Mouse (Mus musculus) myocyte (in vitro differentiated cells): ENCODE data around the gene Ankrd2. TPM values are rescaled to one million over a fixed set of nuclear protein-coding genes. Genes with fewer than 3 reads are reported as not detected.

Experiments used
- H3K27me3 ChIP-seq: one replicate; pipeline ENCODE4 v1.6.1; 2011; ENCODE audit not compliant: control insufficient read depth, insufficient read depth, insufficient read length
- H3K36me3 ChIP-seq: one replicate; pipeline ENCODE4 v1.6.1; 2011; ENCODE audit not compliant: control insufficient read depth, insufficient read depth
- H3K4me2 ChIP-seq: one replicate; pipeline ENCODE4 v1.6.1; 2011; ENCODE audit warnings: low read depth, control low read depth
- H3K4me3 ChIP-seq: one replicate; pipeline ENCODE4 v1.5.1; 2011; ENCODE audit warnings: mild to moderate bottlenecking, control low read depth, moderate library complexity
- H3K79me2 ChIP-seq: one replicate; pipeline ENCODE4 v1.6.1; 2011; ENCODE audit not compliant: control insufficient read depth, insufficient read depth
- H3ac ChIP-seq: one replicate; pipeline ENCODE4 v1.6.1; 2011; ENCODE audit not compliant: control insufficient read depth, insufficient read length
- CEBPB ChIP-seq: IDR thresholded peaks from 2 replicates; pipeline ENCODE4 v1.6.1; 2011; ENCODE audit warnings: mild to moderate bottlenecking, moderate library complexity; ENCODE audit not compliant: poor library complexity, insufficient read depth, severe bottlenecking
- E2F4 ChIP-seq: IDR thresholded peaks from one replicate; pipeline ENCODE4 v1.6.1; 2011; ENCODE audit warnings: mild to moderate bottlenecking, control low read depth, moderate library complexity; ENCODE audit not compliant: insufficient read depth
- MAX ChIP-seq: IDR thresholded peaks from one replicate; pipeline ENCODE4 v1.6.1; 2011; ENCODE audit warnings: low read depth, mild to moderate bottlenecking, control low read depth
- MYOD1 ChIP-seq, 3 experiments: IDR thresholded peaks; one replicate each; pipeline ENCODE4 v1.6.1; 2011; ENCODE audit warnings: control low read depth in 2 of 3, low read depth in 2 of 3, mild to moderate bottlenecking in 2 of 3, moderate library complexity in 1 of 3; ENCODE audit not compliant: insufficient read length in 2 of 3, control insufficient read depth in 1 of 3
- MYOG ChIP-seq, 3 experiments: IDR thresholded peaks; one replicate each; pipeline ENCODE4 v1.6.1; 2011; ENCODE audit warnings: control low read depth in 2 of 3, low read depth in 2 of 3, mild to moderate bottlenecking in 2 of 3; ENCODE audit not compliant: insufficient read length in 2 of 3, control insufficient read depth in 1 of 3, insufficient read depth in 1 of 3
- POLR2A ChIP-seq: IDR thresholded peaks from one replicate; pipeline ENCODE4 v1.6.1; 2011; ENCODE audit warnings: low read depth, mild to moderate bottlenecking, control low read depth, moderate library complexity; ENCODE audit not compliant: insufficient read length
- POLR2AphosphoS2 ChIP-seq: IDR thresholded peaks from one replicate; pipeline ENCODE4 v1.6.1; 2011; ENCODE audit warnings: low read depth, control low read depth; ENCODE audit not compliant: insufficient read length
- REST ChIP-seq: IDR thresholded peaks from one replicate; pipeline ENCODE4 v1.6.1; 2011; ENCODE audit warnings: mild to moderate bottlenecking, control low read depth, moderate library complexity; ENCODE audit not compliant: insufficient read depth, insufficient read length
- SRF ChIP-seq: IDR thresholded peaks from one replicate; pipeline ENCODE4 v1.6.1; 2011; ENCODE audit warnings: low read depth; ENCODE audit not compliant: control insufficient read depth, insufficient read length
- TCF12 ChIP-seq: IDR thresholded peaks from one replicate; pipeline ENCODE4 v1.6.1; 2011; ENCODE audit warnings: mild to moderate bottlenecking, control low read depth; ENCODE audit not compliant: poor library complexity, insufficient read depth, severe bottlenecking
- TCF3 ChIP-seq: IDR thresholded peaks from one replicate; pipeline ENCODE4 v1.6.1; 2011; ENCODE audit warnings: low read depth, control low read depth; ENCODE audit not compliant: insufficient read length
- USF1 ChIP-seq: IDR thresholded peaks from one replicate; pipeline ENCODE4 v1.6.1; 2011; ENCODE audit warnings: low read depth, mild to moderate bottlenecking, control low read depth, moderate library complexity
- polyA plus RNA-seq: library from polyadenylated mRNA; unstranded; fragments of >200 nt; fragmentation: generic; extraction: Trizol; gene quantifications from one replicate; pipeline ENCODE4 v1.2.1, GENCODE M21; 2012; ENCODE audit warnings: missing spikeins

Gene Ankrd2
- polyA plus RNA-seq, 1 experiment, result 110 TPM

- no peaks in the 10 kb centered on the region for H3K36me3 ChIP-seq
- H3K79me2 ChIP-seq, result peaks cover 58% of the 10 kb centered on the region
- H3K4me3 ChIP-seq, result no peak overlapping the region
- TF ChIP-seq SRF, result no peak
- TF ChIP-seq MYOG (IDR thresholded peaks at IDR 0.05; ENCODE audit: control insufficient read depth in 1 of 3, insufficient read depth in 1 of 3, insufficient read length in 2 of 3, low read depth in 2 of 3), result no peak
- peak; percentile 17 for TF ChIP-seq POLR2A
- TF ChIP-seq POLR2AphosphoS2, result no peak
- no peak for TF ChIP-seq TCF12
- H3K4me2 ChIP-seq, result peak overlapping the region; percentile 98
- no peaks in the 10 kb centered on the region for H3K27me3 ChIP-seq
- no peak overlapping the region for H3ac ChIP-seq
Measured at GRCm38 (mm10) chr19:42014231-42014825, 21.5 kb upstream of the Ankrd2 start.

- H3K4me3 ChIP-seq, result no peak overlapping the region
- H3ac ChIP-seq, result no peak overlapping the region
- H3K36me3 ChIP-seq, result no peaks in the 10 kb centered on the region
- TF ChIP-seq TCF3 (no peak), REST (no peak), POLR2A (no peak)
- H3K79me2 ChIP-seq, result peaks cover 58% of the 10 kb centered on the region
- peak overlapping the region; percentile 98 for H3K4me2 ChIP-seq
- H3K27me3 ChIP-seq, result no peaks in the 10 kb centered on the region
Measured at GRCm38 (mm10) chr19:42015001-42015400, 20.8 kb upstream of the Ankrd2 start.

- peak overlapping the region; percentile 26 for H3K4me3 ChIP-seq
- H3K79me2 ChIP-seq, result peaks cover 63% of the 10 kb centered on the region
- H3ac ChIP-seq, result no peak overlapping the region
- TF ChIP-seq USF1, result no peak
- H3K27me3 ChIP-seq, result no peaks in the 10 kb centered on the region
- no peaks in the 10 kb centered on the region for H3K36me3 ChIP-seq
- H3K4me2 ChIP-seq, result peak overlapping the region; percentile 98
Measured at GRCm38 (mm10) chr19:42016251-42016650, 19.5 kb upstream of the Ankrd2 start.

- peak overlapping the region; percentile 6 for H3ac ChIP-seq
- H3K4me3 ChIP-seq, result peak overlapping the region; percentile 26
- peaks cover 63% of the 10 kb centered on the region for H3K79me2 ChIP-seq
- H3K27me3 ChIP-seq, result no peaks in the 10 kb centered on the region
- no peaks in the 10 kb centered on the region for H3K36me3 ChIP-seq
- TF ChIP-seq MAX (no peak), TCF12 (peak; percentile 90), REST (no peak), MYOG (IDR thresholded peaks at IDR 0.05; ENCODE audit: control insufficient read depth in 1 of 3, insufficient read depth in 1 of 3, insufficient read length in 2 of 3, low read depth in 2 of 3) (peak; percentile 79 to 94 (median 91)), E2F4 (no peak), TCF3 (peak; percentile 69), SRF (peak; percentile 29), CEBPB (0 out of 2 replicates have a peak, but pooled peaks have one; percentile 8), MYOD1 (IDR thresholded peaks at IDR 0.05; ENCODE audit: control insufficient read depth in 1 of 3, insufficient read length in 2 of 3, low read depth in 2 of 3) (peak; percentile 56 to 94 (median 89)), POLR2A (peak; percentile 52), USF1 (no peak), POLR2AphosphoS2 (peak; percentile 36)
- H3K4me2 ChIP-seq, result peak overlapping the region; percentile 98
Measured at GRCm38 (mm10) chr19:42016840-42017239, 19.0 kb upstream of the Ankrd2 start.

GRCm38 (mm10) chr19:42017399-42018247, 18.2 kb upstream of the Ankrd2 start:
- Histone ChIP-seq H3K4me2 (peak overlapping the region; percentile 98), H3K36me3 (no peaks in the 10 kb centered on the region), H3ac (peak overlapping the region; percentile 6), H3K4me3 (peak overlapping the region; percentile 26), H3K27me3 (no peaks in the 10 kb centered on the region), H3K79me2 (peaks cover 70% of the 10 kb centered on the region)
- TF ChIP-seq TCF12 (peak; percentile 75), POLR2A (peak; percentile 44), E2F4 (no peak), MYOD1 (IDR thresholded peaks at IDR 0.05; ENCODE audit: control insufficient read depth in 1 of 3, insufficient read length in 2 of 3, low read depth in 2 of 3) (peak; percentile 46 to 97 (median 90)), USF1 (no peak), TCF3 (peak; percentile 68), MYOG (IDR thresholded peaks at IDR 0.05; ENCODE audit: control insufficient read depth in 1 of 3, insufficient read depth in 1 of 3, insufficient read length in 2 of 3, low read depth in 2 of 3) (peak; percentile 54 to 95 (median 84)), POLR2AphosphoS2 (peak; percentile 66), REST (no peak), MAX (no peak), SRF (peak; percentile 89), CEBPB (peak; percentile 8; the same call in 1 of the 2 replicates)
